Mouse (Mus musculus): ENCODE data around the gene Bfsp2. TPM values are rescaled to one million over a fixed set of nuclear protein-coding genes. Genes with fewer than 3 reads are reported as not detected.
A peak's percentile ranks its signal among the peaks of the same experiment; 100 is the strongest.

Bfsp2 gene
- total and polyA plus RNA-seq, 2 experiments from 2014 or later, result 2.4 to 2.6 TPM

GRCm38 (mm10) chr9:103506968-103507584 is 26.9 kb upstream of the Bfsp2 start:
- ATAC-seq (no peak), DNase-seq (no peak)
- Histone ChIP-seq H3K4me2 (ENCODE audit: low read depth) (no peak overlapping the region), H3K27ac (ENCODE audit: low read depth, low read length) (no peak overlapping the region; the same call in 1 of the 2 replicates), H3K27me3 (ENCODE audit: insufficient read depth, low read length) (no peaks in the 10 kb centered on the region), H3K4me1 (ENCODE audit: insufficient read depth) (peaks cover 27% of the 10 kb centered on the region), H3K9ac (no peak overlapping the region), H3K36me3 (ENCODE audit: insufficient read depth) (no peaks in the 10 kb centered on the region), H3K9me3 (ENCODE audit: low read length) (no peaks in the 10 kb centered on the region), H3K4me3 (ENCODE audit: low read depth, low read length) (no peak overlapping the region)
- TF ChIP-seq CTCF (IDR thresholded peaks at IDR 0.05; ENCODE audit: low read depth), result no peak
- WGBS, result 73% methylated on average over 7 of the region's 7 CpGs

DNA sequence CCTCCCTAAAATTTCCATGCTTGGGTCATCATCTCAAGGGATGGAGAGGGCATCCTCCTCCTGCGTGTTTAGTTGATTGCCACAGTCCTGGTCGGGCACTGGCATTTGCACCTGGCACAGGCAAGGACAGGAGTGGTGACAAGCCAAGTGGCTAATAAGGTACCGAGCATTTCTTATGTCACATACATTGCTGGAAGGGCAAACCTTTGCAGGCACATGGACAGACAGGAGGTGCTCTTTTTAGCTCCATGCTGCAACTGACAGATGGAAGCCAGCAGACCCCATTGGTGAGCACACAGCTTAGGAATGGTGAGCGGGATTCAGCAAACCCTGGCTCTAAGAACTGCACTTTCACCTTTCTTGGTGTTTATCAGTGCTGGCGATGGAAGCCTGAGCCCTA is 24.8 kb upstream of the Bfsp2 start:
- WGBS, result 23% methylated on average over 5 of the region's 5 CpGs

GRCm38 (mm10) chr9:103504646-103505045 is 24.4 kb upstream of the Bfsp2 start:
- Histone ChIP-seq H3K4me2 (ENCODE audit: low read depth) (no peak overlapping the region), H3K4me3 (ENCODE audit: low read depth, low read length) (no peak overlapping the region), H3K27ac (ENCODE audit: low read depth, low read length) (peak overlapping the region; percentile 76), H3K36me3 (ENCODE audit: insufficient read depth) (0 out of 2 replicates have a peak, but pooled peaks cover under 1% of the 10 kb centered on the region), H3K27me3 (ENCODE audit: insufficient read depth, low read length) (no peaks in the 10 kb centered on the region), H3K9me3 (ENCODE audit: low read length) (no peaks in the 10 kb centered on the region), H3K9ac (no peak overlapping the region), H3K4me1 (ENCODE audit: insufficient read depth) (peaks cover 37% of the 10 kb centered on the region)
- ATAC-seq (peak; percentile 93), DNase-seq (peak; percentile 82)
- TF ChIP-seq CTCF (IDR thresholded peaks at IDR 0.05; ENCODE audit: low read depth), result 0 out of 2 replicates have a peak, but pooled peaks have one; percentile 1
- WGBS, result 4% methylated on average over 1 of the region's 1 CpGs

More for the DNA sequence above, 24.8 kb upstream of the Bfsp2 start:
- Histone ChIP-seq H3K9me3 (ENCODE audit: low read length) (no peaks in the 10 kb centered on the region), H3K4me2 (ENCODE audit: low read depth) (no peak overlapping the region), H3K27me3 (ENCODE audit: insufficient read depth, low read length) (no peaks in the 10 kb centered on the region), H3K4me1 (ENCODE audit: insufficient read depth) (peaks cover 37% of the 10 kb centered on the region), H3K27ac (ENCODE audit: low read depth, low read length) (peak overlapping the region; percentile 76), H3K9ac (no peak overlapping the region), H3K36me3 (ENCODE audit: insufficient read depth) (no peaks in the 10 kb centered on the region), H3K4me3 (ENCODE audit: low read depth, low read length) (no peak overlapping the region)
- DNase-seq (peak; percentile 65), ATAC-seq (peak; percentile 13; the same call in 1 of the 2 replicates)
- no peak for TF ChIP-seq CTCF (IDR thresholded peaks at IDR 0.05; ENCODE audit: low read depth)

- H3K36me3 ChIP-seq (ENCODE audit: insufficient read depth), result peaks cover 10% of the 10 kb centered on the region; the same call in 1 of the 2 replicates
- no peak overlapping the region for H3K4me3 ChIP-seq (ENCODE audit: low read depth, low read length)
- DNase-seq (no peak), ATAC-seq (no peak)
- no peak for TF ChIP-seq CTCF (IDR thresholded peaks at IDR 0.05; ENCODE audit: low read depth)
- peak overlapping the region; percentile 76 for H3K27ac ChIP-seq (ENCODE audit: low read depth, low read length)
- H3K27me3 ChIP-seq (ENCODE audit: insufficient read depth, low read length), result no peaks in the 10 kb centered on the region
- no peak overlapping the region for H3K9ac ChIP-seq
- 79% methylated on average over 3 of the region's 3 CpGs for whole genome bisulfite sequencing
- H3K9me3 ChIP-seq (ENCODE audit: low read length), result no peaks in the 10 kb centered on the region
- H3K4me2 ChIP-seq (ENCODE audit: low read depth), result no peak overlapping the region
- peaks cover 37% of the 10 kb centered on the region for H3K4me1 ChIP-seq (ENCODE audit: insufficient read depth)
These were observed 23.5 kb upstream of the Bfsp2 start for GRCm38 (mm10) chr9:103503586-103504298.

DNA sequence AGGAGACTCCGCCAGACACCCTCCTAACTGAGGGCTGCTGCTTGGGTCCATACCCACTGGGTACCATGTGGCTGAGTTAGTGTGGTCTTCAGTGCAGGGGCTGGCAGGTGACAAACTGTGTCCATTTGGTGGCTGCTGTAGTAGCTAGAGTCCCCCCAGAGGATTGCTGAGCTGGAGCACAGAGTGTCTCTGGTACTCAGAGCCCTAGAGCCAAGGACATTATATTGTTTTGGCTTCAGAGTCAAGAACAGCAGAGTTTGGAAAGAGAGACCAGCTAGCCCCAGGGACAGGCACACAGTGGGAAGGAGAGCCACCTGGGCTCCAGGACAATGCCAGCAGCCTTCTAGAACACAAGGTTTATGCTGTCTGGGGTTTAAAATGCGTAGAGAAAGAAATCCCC is 22.4 kb upstream of the Bfsp2 start:
- Histone ChIP-seq H3K4me3 (ENCODE audit: low read depth, low read length) (no peak overlapping the region), H3K27me3 (ENCODE audit: insufficient read depth, low read length) (no peaks in the 10 kb centered on the region), H3K9ac (no peak overlapping the region), H3K9me3 (ENCODE audit: low read length) (no peaks in the 10 kb centered on the region), H3K4me1 (ENCODE audit: insufficient read depth) (peaks cover 37% of the 10 kb centered on the region), H3K36me3 (ENCODE audit: insufficient read depth) (peaks cover 10% of the 10 kb centered on the region; the same call in 1 of the 2 replicates), H3K4me2 (ENCODE audit: low read depth) (no peak overlapping the region), H3K27ac (ENCODE audit: low read depth, low read length) (peak overlapping the region; percentile 82)
- ATAC-seq, result no peak
- WGBS, result 76% methylated on average over 2 of the region's 2 CpGs
- DNase-seq, result no peak
- no peak for TF ChIP-seq CTCF (IDR thresholded peaks at IDR 0.05; ENCODE audit: low read depth)

DNA sequence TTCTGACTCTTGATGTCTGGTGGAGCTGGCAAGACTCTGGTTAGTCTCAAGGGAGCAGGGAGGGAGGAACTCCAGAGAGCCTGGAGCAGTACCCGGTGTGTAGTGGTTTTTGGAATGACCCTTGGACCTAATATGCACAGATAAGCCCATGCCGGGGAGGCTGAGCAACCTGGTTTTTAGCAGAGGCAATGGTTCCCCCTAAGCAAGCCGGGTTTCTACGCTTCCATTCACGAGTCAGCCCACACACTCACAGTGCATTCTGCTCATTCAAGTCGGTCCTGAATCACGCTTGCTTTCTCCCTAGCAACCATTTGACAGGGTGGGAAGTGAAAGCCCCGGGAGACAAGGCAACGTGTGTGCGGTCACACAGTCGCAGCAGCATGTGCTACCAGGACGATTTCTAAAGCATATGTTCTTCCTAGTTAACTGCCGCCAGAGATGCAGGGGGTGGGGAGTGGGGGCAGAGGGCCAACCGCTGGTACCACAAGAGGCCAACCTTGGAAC is 21.7 kb upstream of the Bfsp2 start:
- Histone ChIP-seq H3K27me3 (ENCODE audit: insufficient read depth, low read length) (no peaks in the 10 kb centered on the region), H3K4me1 (ENCODE audit: insufficient read depth) (peaks cover 37% of the 10 kb centered on the region), H3K27ac (ENCODE audit: low read depth, low read length) (peak overlapping the region; percentile 82), H3K9me3 (ENCODE audit: low read length) (no peaks in the 10 kb centered on the region), H3K4me2 (ENCODE audit: low read depth) (peak overlapping the region; percentile 19; the same call in 1 of the 2 replicates), H3K9ac (no peak overlapping the region), H3K36me3 (ENCODE audit: insufficient read depth) (peaks cover 10% of the 10 kb centered on the region; the same call in 1 of the 2 replicates), H3K4me3 (ENCODE audit: low read depth, low read length) (no peak overlapping the region)
- DNase-seq, result peak; percentile 85
- WGBS, result 3% methylated on average over 14 of the region's 14 CpGs
- no peak for TF ChIP-seq CTCF (IDR thresholded peaks at IDR 0.05; ENCODE audit: low read depth)
- ATAC-seq, result peak; percentile 86

DNA sequence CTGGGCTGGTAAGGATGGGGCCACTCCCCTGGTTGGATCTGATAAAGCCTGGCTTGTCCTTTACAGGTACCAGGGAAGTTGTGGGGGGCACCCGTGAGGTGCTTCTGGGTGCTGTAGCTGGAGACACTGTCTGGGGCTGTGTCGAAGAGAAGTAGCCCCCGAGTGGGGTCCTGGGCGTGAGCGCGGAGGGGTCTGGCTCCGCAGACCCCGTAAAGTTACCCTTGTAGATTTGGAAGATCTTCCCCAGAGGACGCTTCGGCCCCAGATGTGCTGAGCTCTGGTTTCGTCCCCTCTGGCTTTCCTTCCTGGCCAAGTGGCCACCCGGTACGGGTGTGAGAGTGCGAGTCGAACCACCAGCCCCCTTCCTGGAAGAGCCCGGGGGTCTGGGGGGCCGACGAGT is 19.1 kb upstream of the Bfsp2 start:
- no peak overlapping the region for H3K9ac ChIP-seq
- peaks cover 15% of the 10 kb centered on the region for H3K36me3 ChIP-seq (ENCODE audit: insufficient read depth)
- no peak overlapping the region for H3K4me3 ChIP-seq (ENCODE audit: low read depth, low read length)
- ATAC-seq (no peak), DNase-seq (no peak)
- H3K4me1 ChIP-seq (ENCODE audit: insufficient read depth), result peaks cover 29% of the 10 kb centered on the region
- no peaks in the 10 kb centered on the region for H3K27me3 ChIP-seq (ENCODE audit: insufficient read depth, low read length)
- no peaks in the 10 kb centered on the region for H3K9me3 ChIP-seq (ENCODE audit: low read length)
- no peak for TF ChIP-seq CTCF (IDR thresholded peaks at IDR 0.05; ENCODE audit: low read depth)
- WGBS, result 92% methylated on average over 18 of the region's 18 CpGs
- no peak overlapping the region for H3K4me2 ChIP-seq (ENCODE audit: low read depth)
- H3K27ac ChIP-seq (ENCODE audit: low read depth, low read length), result no peak overlapping the region

All from forebrain, postnatal 0 days (tissue).